Mouse (Mus musculus) c-Kit-positive CD71-positive TER-119-positive erythroid progenitor cells, embryonic 14.5 days (primary cell): Measurements from ENCODE around the gene Plpp7.
A peak's percentile ranks its signal among the peaks of the same experiment; 100 is the strongest.

ENCODE experiments used
- DNase-seq: peaks from one replicate; pipeline ENCODE4 v3.0.0-alpha.2; 2013; ENCODE audit warnings: low spot score

Plpp7 gene

GRCm38 (mm10) chr2:32095351-32096121, at the start of gene Plpp7:
Plpp7 (plus strand) TSS chr2:32095528.
- no peak for DNase-seq

- no peak for DNase-seq
Measured at GRCm38 (mm10) chr2:32046009-32046408, 49.3 kb upstream of the Plpp7 start.

GRCm38 (mm10) chr2:32047323-32047722, 48.0 kb upstream of the Plpp7 start:
- no peak for DNase-seq

GRCm38 (mm10) chr2:32051791-32052190, 43.5 kb upstream of the Plpp7 start:
- DNase-seq, result no peak

DNA sequence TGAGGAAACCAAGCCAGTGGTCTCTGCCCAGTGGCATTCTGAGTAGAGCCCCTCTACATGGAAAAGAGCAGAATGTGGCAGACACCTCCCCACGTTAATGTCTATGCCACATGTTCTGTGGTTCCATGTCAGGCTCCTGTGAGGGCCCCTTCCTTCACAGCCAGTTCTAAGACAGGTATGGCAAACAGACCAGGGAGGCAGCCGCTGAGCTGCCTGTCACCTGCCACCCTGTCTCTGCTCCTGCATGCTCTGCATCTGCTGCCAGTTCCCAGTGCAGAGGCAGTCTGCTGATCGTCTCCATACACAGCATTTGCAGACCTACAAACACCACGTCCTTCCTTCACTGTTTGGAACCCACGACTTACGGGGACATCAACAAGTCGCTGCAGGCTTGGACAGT, 42.9 kb upstream of the Plpp7 start:
- no peak for DNase-seq

DNA sequence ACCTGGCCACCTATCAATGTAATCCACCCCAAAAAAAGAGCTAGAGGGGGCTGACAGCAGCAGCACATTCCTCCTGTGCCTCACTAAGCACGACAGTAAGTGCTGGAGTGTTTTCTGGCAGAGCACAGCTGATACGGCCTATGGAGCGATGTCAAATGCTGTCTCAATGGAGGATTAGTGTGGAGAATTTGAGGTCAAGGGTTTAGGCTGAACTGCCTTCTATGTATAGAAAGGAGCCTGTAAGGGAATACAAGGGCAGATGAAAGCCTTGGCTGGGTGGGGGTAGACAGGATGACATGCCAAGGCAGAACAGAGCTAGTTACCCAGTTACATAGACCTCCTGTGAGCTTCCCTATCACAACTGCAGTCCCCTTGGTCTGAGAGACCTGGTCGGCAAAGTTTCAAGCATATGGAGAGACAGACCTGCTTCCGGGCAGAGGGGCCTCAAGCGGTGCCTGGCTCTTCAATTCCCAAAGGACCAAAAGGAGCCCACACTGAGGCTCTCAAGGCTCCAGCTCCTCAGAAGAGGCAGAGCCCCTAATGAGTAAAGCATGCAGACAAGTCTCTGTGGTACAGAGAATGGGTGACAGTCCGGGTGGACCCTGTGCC, 39.9 kb upstream of the Plpp7 start:
- no peak for DNase-seq

DNA sequence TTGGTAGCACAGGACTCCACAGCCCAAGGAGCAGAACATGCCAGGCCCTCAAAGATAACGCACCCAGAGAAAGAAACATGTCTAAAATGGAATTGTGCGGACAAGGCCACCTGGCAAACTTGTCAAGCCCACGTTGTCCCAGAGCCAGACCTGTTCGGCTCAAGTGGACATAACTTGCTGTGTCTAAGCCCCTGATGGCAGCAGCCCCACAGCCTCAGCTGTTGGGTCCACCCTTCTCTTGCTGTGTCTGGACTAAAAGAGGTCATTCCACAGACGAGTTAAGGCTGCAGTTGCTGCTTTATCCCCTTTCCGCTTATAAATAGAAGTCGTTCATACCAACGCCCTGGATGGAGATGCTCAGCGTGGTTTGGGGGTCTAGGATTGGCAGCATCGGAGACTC, 38.8 kb upstream of the Plpp7 start:
- no peak for DNase-seq

DNA sequence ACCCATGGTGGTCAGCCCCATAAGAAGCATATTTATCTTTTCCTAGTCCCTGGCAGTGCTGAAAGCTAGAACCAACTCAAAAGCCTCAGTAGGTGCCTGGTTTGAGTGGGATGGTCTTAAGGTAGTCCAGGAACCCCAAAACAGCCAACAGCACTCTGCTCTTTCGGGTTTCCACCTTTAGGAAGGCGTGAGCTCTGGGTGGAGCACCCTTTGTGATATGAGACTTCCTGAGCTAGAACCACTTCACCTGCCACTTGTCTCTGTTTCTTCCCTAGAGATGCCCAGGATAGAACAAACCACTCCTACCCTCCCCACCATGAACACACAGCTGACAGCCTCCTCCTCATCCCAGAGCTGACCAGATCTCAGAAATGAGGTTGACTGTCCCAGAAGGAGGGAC, 38.0 kb upstream of the Plpp7 start:
- no peak for DNase-seq

GRCm38 (mm10) chr2:32057794-32058193, 37.5 kb upstream of the Plpp7 start:
- DNase-seq, result no peak

- no peak for DNase-seq
Measured at GRCm38 (mm10) chr2:32058241-32058640, 37.1 kb upstream of the Plpp7 start.

DNA sequence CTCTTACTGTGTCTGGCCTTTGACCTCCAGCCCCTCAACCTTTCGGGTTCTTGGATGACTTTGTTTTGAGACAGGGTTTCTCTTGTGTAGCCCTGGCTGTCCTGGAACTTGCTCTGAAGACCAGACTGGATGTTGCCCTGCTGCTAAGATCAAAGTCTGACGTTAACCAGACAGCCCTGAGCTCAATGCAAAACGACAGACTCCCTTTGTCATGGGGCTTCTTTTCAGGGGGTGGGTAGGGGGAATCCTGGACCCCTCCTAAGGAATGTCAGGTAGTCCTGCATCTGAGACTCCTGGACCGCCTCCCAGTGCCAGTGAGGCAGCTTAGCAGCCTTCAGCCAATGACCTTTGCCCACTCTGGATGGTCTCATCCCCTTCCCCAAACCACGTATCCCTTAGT, 36.6 kb upstream of the Plpp7 start:
- no peak for DNase-seq

DNA sequence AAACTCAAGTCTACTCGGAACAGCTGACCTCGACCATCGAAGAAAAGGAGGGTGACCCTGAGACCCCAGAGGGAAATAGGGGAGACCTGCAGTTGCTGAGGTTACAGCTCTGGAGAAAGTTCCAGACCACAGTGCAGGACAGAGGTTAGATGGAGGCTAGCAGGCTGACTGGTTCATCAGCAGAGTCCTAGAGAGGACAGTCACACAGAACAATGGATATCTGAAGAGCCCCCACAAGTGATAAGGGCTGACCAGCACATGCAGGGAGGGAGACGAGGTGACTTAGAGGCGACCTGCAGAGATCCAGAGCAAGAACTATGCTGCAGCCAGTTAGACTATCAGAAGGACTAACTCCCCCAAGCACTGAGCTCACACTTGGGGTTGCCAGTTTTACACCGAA, 35.7 kb upstream of the Plpp7 start:
- no peak for DNase-seq

DNA sequence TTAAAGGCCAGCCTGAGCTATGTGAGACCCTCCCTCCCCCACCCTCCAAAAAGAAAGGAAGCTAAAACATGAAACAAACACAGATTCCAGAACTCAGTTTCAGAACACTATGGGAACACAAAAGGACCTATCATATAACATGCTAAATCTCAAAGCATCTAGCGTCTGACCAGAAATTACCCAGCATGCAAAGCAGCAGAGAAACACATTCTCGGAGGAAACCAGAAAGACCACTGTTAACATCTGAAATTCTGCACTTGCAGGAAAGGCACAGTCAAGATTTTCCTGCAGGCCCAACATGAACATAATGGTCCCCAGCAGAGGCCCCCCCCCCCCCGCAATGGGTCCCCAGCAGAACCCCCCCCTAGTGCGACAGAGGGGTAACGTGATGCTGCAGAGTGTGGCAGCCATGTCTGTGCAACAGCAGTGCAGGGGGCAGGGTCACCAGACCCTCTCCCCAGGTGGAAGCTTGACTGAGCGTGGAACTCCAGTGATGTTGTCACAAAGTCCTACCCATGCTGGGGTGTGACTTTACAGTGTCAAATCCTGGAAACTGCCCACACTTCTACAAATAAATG, 35.0 kb upstream of the Plpp7 start:
- DNase-seq, result no peak

DNA sequence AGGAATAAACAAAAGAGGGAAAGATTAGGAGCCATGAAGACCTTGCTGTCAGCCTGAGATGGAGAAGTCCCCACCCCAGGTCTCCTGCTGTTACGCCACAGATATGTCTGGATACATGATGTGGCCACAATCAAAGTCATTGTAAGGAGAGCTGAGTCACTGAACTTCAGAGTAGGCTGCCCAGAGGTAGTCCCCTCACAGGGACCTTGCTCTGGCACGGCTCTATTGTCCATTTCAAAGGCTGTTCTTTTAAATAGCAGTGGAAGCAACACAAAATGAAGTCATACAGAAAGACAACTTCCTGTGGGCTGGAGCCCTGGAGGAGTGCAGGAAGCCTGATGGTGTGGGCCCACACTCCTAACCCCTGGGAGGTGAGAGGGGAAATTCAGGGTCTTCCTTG, 34.1 kb upstream of the Plpp7 start:
- peak; percentile 60 for DNase-seq

DNA sequence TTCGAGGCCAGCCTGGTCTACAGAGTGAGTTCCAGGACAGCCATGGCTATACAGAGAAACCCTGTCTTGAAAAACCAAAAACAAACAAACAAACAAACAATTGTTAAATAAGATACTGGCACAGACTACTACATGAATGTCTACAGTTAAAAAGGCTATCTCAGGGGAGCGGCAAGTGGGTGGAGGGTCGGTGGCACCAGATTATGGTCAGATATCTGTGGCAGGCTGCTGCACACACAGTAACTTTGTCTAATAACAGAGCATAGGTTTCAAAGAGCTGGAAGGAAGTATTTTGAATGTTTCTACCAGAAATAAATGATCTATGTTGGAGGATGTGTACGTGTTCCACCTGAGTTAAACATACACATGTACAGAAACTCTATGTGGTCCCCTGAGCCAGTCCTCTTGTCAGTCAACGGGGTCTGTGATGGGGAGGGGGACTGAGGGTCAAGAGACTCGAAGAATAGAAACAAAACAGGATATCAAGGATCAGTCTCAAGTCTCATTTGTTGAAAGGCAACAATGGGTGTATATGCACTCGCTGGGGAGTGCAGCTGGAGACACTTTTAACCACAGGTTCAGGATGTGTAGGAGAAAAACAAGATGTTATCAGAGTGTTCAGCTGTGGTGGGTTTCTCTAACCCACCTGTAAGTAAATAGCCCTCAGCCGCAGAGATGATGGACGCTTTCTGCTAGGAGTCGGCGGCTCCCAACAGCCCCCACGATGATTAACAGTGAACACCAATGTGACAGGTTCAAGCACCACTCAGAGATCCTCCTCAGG, 33.4 kb upstream of the Plpp7 start:
- no peak for DNase-seq

DNA sequence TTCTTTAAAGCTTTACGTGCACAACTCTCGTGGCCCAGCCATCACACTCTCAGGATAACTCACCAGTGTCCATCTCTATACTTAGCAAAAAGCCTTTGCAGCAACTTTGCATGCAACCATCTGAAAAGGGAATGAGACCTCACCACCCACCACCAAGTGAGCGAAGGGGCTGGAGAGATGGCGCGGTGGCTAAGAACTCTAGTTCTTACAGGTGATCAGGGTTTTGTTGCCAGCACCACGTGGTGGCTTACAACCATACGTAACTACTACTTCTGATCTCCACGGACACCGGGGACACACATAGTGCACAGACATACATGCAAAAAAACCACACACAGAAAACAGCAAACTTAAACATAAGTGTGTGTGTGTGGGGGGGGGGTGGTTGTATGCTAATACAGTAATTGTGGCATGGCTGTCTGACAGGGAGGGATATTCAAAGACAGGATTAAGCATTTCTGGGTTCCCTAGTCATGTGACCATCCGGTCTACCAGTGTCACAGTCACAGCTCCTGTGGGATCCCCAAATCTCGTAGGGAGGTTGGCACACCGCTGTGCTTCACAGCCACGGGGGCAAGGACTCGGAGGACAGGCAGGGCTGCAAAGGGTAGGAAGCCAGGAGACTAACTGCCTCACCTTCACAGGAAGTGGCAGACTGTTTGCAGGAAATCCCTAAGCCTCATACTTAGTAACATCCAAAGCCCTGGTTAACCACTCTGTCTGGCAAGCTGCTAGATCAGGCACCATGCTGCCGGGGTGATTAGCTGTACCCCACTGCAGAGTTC, 32.5 kb upstream of the Plpp7 start:
- DNase-seq, result no peak

GRCm38 (mm10) chr2:32063451-32064151, 31.7 kb upstream of the Plpp7 start:
- DNase-seq, result no peak

DNA sequence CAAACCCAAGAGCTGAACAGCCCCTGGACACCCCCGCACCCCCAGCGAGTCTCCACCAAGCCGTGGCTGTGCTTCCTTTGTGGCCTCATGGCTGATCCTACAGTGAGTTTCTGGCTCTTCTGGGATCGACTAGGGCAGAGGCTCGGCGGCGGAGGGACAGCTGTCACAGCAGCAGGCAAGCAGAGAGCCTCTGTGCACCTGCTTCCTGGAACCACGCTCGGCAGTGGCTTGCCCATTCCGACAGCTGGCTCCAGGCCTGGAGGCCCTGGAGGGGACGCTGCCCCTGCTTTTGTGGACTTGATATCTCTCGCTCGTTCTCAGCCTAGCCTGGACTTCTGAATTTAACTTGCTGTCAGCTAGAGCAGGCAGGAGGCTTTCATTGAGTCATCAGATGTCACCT, 30.4 kb upstream of the Plpp7 start:
- DNase-seq, result no peak

DNA sequence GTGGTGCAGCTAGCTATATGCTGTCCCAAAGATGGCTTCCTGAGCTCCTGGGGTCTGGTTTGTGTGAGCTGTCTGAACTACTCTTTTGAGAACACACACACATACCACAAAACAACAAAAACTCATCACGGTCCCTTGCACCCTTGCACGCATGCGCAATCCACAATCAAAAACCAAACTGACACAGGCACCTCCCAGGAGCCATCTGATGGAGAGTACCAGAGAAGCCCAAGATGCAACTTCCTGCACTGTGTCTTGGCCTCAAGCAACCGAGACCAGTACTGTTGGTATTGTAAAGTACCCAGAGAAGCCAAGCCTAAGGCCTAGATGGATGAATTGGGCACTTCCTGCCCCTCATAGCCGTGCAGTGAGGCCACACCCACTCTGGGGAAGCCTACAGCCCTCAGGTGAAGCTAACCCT, 29.9 kb upstream of the Plpp7 start:
- no peak for DNase-seq

GRCm38 (mm10) chr2:32066005-32066404, 29.3 kb upstream of the Plpp7 start:
- no peak for DNase-seq
